Mouse (Mus musculus): ENCODE measurements at regions not wholly inside any gene's neighbourhood (a gene's known extent, or its start where the extent isn't known, plus 50 kb on each side); places are given as distances from the start of the nearest gene placed in this dataset.

DNA sequence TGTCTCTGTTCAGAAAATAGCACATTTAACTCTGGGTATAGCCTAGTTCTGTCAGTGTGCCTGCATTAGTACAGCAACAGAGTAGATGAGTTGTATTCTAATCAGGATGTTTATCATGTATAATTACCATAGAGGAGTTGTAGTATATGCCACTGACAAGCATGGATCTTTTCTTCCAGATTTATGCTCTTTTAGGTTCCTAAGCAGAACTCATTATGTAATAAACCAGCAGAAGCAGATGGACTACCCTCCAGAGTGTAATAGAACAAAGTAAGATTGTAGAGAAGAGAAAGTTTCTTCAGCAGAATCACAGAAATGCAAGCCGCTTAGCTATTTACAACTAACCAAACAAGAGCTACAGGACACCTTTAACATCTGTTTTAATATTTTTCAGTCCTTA lies 517.2 kb upstream of the Epha5 start:
- DNase-seq = no peak

DNA sequence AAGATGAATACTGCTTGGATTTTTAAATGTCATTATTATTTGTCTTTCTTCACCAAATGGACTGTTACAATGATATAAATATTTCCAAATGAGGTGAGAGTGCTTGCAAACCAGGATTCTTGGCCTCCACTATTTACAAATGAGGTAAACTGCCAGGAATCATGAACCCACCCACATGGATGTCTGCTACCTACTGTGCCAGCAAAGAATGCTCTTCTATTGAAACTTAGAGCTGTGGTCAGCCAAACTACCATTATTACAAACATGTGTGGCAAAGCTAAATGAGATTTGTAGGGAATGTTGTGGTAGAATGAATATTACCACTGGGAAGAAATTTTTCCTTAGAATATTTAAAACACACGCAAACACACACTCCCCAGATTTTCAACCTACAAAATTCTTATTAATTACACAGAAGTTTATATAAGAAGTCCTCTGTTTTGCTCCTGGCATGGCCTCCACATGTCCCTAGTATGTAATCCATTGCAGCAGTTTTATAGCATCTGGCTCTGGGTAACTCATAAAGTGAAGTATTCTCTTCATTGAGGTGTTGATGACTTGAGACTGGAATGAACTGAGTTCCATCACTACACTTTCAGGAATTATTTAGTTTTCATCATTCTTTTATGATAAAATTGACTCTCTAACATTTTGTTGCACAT lies 500.6 kb upstream of the Epha5 start:
- DNase-seq = no peak

DNA sequence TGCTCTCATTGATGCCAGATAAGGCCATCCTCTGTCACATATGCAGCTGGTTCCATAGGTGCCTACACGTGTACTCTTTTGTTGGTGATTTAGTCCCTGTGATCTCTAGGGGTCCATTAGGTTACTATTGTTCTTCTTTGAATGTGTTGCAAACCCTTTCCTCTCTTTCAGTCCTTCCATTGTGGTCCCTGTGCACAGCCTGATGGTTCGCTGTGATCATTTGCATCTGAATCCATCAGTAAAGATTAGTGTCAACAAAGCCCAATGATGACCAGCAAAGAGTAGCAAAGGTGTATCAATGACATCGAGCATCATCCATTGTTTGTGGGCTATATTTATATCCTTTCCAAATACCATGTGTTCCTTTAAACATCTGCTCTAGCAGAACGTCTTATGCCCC lies 484.5 kb upstream of the Epha5 start:
- no peak for DNase-seq

DNA sequence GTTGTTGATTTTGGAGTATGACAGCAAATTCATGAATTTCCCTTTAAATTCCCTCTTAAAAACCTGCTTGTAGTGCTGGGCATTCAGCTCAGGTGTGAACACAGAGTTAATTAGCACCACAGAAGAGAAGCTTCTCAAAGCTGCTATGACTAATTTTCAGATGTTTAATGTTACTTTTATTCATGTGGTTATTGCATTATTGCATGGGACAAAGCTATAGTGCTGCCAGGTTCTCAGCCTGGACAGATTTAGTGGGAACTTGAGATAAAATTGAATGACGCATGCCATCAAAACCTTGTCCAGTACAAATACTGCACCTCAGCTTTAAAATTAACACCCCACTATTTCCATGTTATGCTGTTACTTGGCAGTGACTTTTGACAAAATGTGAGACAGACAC lies 480.4 kb upstream of the Epha5 start:
- DNase-seq = no peak

DNA sequence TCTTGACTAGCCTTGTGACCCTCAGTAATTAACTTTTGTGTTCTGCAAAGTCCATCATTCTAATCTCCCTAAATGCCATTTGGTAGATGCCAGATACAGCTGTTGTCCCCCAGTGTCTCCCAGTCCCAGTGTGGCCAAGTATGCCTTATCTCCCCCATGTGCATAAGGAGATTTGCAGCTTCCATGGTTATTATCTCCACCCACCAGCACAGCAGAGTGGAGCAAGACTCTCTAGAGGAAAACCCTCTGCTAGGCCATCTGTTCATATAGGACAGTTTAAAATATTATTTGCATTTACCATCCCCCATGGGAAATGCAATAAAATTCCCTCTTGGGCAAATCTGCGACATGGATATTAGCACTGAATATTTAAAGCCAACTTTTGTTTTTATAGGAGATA lies 436.4 kb upstream of the Epha5 start:
- DNase-seq = no peak

DNA sequence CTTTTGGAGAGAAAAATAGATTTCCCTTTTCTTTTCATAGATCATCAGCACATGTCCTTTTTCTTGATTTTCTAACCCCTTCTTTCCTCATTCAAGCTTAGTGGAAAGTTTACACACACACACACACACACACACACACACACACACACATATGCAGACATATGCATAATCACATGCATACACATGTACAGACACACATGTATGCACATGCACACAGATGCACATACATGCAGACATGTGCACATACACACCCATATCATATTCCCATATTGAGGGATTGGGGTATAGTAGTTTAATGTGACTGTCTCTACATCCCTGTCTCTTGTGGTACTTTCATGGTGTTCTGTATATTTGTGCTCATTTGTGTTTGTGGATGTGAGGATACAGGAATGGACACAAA lies 432.0 kb upstream of the Epha5 start:
- no peak for DNase-seq

DNA sequence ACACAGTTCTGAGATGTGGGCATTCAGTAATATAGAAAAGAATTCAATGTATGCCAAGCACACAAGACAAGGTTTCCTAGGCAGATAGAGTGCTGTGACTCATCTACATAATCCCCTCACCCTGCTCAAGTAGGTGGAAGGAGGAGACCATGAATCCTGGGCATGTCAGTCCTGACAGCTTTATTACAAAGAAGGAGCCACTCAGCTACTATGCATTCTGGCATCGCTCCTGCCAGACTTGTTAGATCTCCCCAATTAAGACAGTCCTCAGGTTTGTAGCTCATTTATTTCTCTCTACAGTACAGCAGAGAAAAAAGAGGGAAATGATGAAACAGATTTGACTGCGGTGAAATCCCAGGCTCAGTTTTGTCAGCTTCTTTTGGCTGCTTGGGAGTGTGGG lies 431.6 kb upstream of the Epha5 start:
- no peak for DNase-seq

DNA sequence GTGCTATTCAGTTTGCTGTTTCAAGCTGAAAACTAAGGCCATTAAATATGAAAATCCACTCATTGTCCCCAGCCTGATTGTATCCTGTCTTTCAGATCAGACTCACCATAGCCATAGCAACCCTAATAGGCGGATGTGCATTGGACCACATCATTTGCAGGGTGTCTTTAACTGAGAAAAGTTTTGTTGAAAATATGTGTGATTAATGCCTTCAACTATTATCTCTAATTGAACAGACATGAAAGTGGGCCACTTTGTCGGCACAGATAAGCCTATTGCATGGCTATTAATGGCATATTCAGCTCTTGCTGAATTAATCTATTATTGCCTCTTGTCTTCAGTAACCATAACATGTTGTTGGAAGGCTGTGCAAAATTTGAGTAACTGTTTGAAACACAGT lies 394.3 kb upstream of the Epha5 start:
- no peak for DNase-seq

DNA sequence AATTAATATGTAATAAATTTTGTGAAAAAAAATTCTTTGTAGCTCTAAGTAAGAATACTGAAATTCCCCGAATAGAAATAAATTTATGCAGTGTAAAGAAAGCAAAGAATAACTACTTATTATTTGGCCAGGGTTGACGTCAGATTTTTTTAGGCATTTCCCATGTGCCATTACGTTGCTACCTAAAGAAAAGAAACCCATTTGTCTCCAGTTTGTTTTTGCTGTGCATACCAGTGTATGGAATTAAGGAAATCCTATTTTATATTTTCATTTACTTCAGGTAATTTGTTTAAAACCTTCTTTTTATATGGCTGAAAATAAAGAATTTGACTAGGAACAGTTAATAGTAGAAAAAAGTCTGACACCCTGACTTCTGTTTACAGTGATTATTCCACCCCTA lies 393.7 kb upstream of the Epha5 start:
- no peak for DNase-seq

DNA sequence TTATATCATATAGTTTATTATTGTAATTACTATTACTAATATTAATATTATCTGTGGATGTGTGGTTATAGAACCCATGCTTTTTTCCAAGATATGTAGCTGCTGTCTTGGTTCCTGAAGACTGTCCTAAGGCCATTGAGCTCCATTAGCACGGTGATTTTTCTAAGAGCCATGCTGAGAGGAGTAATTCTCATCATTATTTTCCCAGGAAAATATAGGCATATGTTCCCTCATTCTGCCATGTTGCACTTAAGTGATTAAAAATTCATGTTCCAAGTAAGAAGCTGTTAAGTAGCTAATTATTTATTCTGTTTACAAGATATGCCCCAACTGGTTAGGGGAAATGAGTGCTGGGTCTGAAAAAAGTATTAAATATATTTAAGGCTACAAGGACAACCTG lies 345.4 kb upstream of the Epha5 start:
- no peak for DNase-seq

DNA sequence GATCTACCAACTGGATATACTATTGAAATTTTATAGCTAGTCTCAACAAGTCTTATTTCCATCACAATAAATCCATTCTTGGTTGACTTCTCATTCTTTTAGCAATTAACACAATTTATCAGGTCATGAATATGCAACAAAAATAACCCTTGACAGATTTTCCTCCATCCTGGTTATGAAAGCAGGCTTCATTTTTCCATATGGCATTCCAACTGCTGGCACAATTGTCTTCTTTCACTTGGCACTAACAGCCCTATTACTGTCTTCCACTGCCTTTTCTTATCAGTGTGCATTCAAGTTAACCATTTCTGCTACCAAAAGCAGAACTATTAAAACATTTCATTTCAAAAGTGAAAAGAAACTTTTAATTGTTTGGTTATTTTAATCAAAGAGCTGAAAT lies 334.9 kb upstream of the Epha5 start:
- no peak for DNase-seq

DNA sequence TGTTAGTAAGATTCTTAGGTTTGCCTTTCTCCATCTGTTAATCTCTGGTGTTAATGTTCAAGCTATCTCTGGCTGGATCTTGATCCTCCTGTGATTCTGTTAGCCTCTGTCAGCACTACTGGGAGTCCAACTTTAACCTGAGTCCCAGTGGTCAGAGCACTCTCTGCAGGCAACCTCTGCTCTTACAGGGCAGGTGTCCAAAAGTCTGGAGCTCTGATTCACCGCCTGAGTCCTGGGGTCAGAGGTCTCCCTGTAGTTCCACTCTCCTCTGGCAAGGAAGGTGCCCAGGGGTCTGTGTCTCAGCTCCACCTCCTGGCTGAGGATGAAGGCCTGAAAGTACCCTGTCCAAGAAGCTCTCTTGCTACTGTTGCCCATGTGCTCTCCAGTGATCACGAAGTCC lies 288.3 kb upstream of the Epha5 start:
- peak; percentile 63 to 82 for DNase-seq

DNA sequence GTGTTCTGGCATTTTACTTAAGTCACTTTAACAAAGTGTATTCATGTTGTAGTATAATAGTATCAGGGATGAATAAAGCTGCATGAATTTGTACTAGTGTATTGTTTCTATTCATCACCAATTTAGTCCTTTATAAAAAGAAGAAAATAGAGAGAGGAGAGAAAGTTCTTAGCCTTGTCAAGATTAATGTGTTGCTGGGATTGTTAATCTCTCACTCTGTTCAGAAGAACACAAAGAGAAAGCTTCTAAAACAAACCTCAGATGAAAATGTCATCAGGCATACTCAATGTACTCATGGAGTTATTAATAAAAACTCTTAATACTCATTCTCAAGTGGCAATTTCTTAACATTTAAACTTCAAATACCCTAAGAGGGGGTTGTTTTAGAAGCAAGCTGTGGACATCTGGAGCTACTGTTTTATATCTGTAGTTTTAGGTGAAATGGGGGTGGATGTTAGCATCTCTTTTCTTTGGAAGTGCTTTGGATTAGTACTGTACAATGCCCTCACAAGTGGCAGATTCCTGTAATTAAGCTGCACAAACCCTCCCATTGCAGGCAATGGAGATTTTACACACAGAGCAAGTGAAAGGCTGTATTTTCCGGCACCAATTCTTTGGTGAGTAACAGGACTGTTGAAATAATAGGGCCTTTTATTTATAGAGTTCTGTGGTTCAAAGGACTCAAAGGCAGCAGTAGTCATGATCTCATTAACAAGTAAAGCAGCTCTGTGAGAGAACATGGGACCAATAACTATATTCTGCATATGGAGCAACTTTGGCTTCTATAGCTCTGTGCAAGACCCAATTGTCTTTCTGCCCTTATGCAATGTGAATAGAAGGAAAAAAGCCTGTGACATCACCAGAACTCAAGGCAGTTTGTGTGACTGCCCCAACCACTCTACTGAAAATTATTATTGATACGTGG lies 273.4 kb upstream of the Epha5 start:
- DNase-seq = no peak

DNA sequence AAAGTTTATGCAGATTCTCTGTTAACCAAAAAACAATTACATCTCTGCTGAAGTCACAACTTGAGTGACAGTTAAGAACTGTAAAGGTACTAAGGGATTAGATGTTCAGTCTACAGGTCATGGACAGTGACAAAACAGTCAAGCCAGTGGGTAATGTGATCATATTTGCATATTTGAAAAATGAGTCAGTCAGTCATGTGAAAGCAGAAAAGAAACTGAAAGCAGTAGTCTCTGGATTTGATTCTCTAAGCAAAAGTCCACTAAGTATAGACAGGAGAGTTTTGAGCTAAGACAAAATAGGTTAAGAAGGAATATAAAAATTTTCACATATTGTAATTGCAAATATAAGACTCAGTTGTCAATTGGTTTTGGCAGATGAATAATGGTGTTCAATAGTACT lies 270.4 kb upstream of the Epha5 start:
- no peak for DNase-seq

DNA sequence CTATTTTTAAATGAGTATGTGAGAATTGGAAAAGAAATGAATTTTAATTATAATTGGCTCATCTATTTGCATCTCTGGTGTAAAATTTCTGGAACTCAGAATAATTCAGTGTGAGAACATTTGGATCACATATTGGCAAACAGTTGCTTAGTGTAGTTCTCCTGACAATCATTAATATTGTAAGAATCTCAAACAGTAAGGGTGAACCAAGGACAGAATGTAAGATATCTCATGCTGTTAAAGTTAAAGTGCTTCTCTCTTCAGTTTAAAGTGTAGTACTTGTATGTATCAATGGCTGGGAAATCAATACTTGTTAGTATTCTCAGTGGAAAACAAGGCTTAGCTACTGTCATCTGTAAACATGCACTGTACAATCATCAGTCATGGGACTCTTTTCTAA lies 238.0 kb upstream of the Epha5 start:
- no peak for DNase-seq

DNA sequence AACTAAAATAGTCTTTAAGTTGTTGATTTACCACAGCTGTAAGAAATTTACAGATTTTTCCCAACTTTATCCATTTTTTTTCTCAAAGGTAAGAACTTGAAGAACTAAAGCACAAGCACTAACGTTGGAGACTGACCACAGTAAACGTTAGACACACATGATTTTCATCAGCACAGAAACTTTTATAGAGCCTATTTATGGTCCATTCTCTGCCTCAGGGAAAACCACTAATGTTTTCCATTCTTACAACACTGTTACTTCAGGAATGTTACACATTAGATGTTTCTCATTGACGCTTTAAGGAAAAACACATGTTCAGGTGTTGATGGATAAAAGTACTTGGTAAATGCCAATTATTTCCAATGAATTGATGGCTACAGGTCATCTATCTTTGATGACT lies 218.3 kb upstream of the Epha5 start:
- DNase-seq = no peak

DNA sequence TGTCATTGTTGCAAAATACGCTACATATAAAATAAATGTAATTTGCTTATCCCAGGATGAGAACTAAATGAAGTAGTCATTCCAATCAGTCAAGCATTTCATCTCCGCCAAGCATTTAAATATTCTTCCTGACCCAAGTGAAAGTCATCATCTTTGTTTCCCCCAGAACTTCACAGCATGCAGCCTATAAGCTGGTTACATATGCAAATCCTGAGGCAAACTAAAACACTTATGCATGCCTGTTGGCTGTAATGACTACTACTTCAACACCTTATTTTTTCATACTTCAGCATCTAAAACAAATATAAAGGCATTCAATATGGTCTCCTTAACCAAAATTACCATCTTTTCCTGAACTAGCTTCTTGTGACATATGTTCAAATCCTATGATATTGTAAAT lies 215.7 kb upstream of the Epha5 start:
- no peak for DNase-seq

DNA sequence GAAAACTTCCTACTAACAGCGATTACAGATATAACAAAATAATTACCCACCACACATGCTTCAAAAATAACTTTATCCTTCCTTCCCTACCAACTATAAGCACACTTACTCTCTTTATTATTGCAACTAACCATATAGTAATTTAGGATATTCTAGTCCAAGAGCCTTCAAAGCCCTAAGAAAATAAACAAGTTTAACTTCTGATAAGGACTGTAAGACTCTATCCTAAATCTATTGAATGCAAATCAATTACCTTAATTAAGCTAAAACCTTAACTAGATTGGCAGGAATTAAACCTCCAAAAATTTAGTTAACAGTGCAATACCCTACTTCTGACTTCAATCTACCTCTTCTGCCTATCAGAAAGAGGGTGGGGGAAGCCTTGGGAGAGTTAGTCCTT lies 201.0 kb upstream of the Epha5 start:
- no peak for DNase-seq

DNA sequence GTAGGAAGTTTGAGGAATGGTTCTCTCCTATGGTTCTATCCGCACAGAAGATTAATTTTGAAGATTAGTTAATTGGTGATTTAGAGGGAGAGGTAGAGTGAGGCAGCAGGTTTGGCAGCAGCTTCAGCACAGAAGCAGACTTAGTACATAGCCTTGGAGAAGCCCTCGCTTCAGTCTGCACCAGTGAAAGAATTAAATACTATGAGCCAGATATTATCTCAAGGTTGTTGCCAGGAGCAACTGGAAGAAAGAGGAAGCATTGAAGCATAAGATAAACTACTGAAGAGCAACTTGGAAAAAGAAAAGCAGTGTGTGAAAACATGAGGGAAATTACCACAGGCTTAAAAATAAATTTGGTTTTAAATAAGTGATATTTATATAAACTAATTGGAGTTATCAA lies 191.5 kb upstream of the Epha5 start:
- no peak for DNase-seq

DNA sequence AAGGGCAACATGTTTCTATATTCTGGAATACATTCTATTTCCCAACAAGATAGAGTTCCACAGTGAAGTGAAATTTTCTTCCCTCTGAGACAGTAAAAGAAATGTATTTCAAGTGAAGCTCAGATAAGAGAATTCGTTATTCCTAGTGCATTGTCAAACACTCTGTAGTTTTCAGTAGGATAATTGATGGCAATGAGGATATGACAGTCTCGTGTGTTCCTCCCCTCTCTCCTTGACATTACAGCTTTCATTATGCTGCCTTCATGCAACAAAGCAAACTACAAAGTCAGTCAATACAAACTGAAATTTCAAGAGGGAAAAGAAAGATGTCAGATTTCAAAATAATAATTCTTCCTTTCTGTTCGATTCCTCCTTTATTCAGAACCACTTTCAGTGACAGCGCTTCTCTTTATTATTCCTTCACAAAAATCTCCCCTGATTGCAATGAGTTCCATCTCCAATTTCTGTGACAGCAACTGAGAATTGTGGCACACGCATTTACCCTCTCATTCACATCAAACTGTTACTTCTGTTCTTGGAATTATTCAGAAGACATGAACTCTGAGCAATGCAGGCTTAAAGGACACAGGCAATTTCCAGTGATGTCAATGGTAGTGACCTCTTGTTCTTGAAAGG lies 148.2 kb upstream of the Epha5 start:
- DNase-seq = no peak

DNA sequence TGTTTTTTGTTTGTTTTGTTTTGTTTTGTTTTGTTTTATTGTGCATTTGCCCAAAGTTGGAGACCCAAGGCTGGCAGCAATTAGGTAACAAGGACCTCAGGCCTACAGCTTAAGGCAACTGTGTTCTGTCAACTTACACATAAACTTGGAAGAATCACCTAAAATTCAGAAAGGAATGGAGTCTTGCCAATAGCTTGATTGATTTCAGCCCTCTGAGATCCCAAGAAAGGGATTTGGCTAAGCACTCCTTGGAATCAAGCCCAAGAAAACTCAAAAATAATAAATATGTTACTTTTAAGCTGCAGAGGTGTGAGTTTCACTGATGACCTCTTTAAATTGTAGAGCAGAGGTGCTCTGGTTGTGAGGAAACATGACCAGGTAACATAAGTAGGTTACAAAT lies 102.7 kb upstream of the Epha5 start:
- no peak for DNase-seq

DNA sequence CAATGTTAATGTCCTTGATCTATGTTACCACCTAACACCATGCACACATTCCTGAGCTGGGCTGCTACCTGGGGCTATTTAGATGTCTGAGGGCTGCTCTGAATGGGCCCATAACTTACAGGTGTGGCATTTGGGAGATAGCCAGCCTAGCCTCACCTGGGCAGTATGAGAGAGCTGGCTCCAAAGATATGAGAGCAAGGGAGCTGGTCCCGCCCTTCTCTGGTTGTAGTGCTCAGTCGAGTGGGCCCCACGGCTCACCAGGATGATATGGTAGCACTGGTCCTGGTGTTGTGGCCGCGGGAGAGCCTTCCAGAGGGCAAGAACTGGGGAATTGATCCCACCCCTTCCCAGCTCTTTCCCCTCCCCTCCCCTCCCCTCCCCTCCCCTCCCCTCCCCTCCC lies 93.0 kb upstream of the Epha5 start:
- DNase-seq = no peak

DNA sequence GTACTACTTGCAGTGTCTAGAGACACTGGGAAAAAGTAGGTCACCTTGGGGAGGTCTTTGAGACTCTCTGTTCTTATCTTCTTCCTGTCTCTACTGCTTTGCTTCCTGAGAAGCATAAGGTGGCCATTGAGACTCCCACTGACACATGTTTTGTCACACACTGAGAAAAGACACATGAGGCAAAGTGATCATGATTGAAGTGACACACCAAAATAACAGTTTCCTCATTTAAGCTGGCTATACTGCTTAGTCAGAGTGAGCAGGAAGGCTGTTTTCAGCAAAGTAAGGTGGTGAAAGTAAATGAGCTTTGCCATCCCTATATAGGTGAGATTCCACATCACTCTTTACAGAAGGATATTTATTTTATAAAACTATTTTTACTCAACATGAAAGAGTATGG lies 63.8 kb upstream of the Epha5 start:
- no peak for DNase-seq

All from kidney, postnatal 25 days (tissue).